Mouse (Mus musculus): ENCODE measurements around the gene Etnk1.
"Not testable (repeated sequence)": the region's sequence is repeated elsewhere in the genome, so short reads cannot be mapped to it uniquely, and the experiment has no call there.

Etnk1 gene

DNA sequence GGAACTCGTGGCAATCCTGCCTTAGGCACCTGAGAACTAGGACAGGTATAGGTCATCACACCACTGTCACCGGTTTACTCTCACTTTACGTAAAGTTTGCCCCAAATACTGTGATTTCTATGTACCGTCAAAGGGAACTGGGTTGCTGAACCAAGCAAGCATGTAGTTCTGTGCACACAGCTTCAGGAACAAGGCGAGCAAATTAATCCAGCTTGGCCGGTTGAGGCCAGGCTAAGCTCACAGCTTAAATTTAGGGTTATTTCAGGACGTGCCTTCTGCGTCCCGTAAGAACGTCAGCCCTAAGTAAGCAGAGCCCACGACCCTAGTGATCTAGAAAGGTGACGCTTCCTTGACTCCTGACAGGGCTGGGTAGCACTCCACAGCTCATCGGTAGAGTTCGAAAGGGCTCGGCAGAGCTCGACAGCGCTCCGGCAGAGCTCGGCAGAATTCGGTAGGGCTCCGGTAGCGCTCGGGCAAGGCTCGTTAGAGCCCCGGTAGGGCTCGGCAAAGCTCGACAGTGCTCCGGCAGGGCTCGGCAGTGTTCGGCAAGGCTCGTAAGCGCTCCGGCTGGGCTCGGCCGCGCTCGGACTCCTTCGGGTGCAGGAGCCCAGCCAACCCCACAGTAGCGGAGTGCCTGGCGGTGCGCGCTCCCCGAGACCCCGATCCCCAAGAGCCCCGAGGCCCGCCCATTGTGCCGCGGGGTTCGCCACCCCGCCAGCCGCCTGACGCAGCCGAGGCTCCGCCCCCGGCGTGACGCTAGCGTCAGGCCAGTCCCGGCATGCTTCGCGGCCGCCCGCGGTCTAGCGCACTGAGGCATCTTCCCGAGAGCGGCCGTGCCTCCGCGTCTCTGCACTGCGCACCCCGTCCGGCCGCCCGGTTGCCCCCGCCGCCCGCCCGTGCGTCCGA lies at the start of gene Etnk1:
Etnk1 (plus strand) TSS at position 770 of the 906 bp plus-strand sequence.
- in situ Hi-C loops (cut with MboI, MseI): no loop called here

DNA sequence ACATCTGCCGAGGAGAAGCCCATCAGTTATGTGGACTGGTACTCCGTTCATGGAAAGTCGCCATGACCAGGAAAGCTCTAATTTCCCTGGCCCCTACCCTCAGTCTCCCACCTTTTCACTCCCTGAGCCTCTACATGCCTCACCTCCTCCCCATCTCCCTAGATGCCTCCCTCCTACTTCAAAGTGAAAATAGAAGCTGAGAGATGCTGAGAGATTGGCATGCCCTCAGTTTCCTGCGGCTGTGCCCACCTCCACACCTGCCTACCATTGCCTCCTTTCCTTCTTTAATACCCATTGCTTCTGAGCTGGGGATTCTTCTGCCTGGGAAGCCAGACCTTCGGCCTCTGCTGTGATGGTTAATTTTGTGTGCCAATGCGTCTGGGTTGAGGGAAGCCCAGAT lies 47.7 kb upstream of the Etnk1 start:
- in situ Hi-C loops (cut with MboI, MseI): loop anchor here (5.0 to 25.0 kb wide), 2 partner anchors 43 to 732 kb away; partner anchors contain the start of genes Golt1b (in 1 of the 2) and Recql (in 1 of the 2)

DNA sequence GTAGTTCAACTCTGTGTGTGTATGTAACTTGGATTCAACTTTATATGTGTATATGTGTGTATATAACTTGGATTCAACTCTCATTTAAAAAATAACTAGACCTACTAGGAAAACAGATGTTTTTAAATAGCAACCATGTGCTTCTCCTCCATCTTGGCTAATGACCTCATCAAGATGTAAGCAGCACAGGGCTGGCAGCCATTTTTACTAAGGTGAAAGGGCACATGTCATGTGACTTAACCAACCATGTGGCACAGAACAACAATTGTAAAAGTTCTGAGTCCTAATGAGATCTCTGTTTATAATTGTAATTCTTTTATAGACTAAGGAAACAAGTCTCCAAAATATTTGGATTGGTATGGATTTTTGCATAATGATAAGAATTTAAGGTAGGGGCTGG lies 41.3 kb upstream of the Etnk1 start:
- in situ Hi-C loops (cut with MboI, MseI): no loop called here

- in situ Hi-C loops (cut with MboI, MseI): no loop called here
Measured at GRCm38 (mm10) chr6:143129466-143129865, 37.6 kb upstream of the Etnk1 start.

DNA sequence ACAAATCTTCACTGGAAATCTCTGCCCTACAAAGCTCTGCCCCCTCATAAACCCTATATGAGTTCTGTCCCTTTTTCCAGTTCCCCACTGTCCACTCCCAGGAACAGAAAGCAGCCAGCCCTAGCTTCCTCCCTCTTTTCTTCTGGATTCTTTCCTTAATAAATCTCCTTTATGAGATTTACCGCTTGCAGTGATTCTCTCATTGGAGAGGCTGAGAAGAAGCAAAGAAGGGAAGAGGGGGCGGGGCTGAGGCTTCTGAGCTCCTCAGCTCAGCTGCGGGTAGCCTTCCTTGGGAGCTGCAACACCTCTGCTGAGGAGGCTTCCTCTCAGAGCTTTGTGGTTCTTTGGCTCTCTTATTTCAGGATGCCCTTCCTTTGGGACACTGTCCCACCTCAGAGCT lies 37.1 kb upstream of the Etnk1 start:
- in situ Hi-C loops (cut with MboI, MseI): no loop called here

- in situ Hi-C loops (cut with MboI, MseI): no loop called here
Measured at GRCm38 (mm10) chr6:143130411-143130810, 36.6 kb upstream of the Etnk1 start.

- in situ Hi-C loops (cut with MboI, MseI): no loop called here
Measured at GRCm38 (mm10) chr6:143131895-143132652, 34.9 kb upstream of the Etnk1 start.

GRCm38 (mm10) chr6:143133150-143133549 lies 33.9 kb upstream of the Etnk1 start:
- in situ Hi-C loops (cut with MboI, MseI): no loop called here

GRCm38 (mm10) chr6:143135097-143135496 lies 31.9 kb upstream of the Etnk1 start:
- in situ Hi-C loops (cut with MboI, MseI): no loop called here

DNA sequence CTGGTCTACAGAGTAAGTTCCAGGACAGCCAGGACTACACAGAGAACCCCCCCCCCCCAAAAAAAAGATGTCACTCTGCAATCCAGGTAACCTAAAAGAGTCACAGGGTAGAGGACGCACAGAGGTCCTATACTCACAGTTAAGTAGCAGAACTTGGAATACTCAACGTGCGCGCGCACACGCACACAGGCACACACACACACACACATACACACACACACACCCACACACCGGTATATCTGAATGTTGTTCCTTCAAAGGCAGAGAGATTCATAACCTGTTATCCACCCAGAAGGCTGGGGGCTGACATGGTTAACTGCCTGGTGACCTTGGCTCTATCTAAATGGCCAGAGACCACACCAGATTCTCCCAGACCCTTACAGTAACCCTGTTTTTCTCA lies 30.3 kb upstream of the Etnk1 start:
- in situ Hi-C loops (cut with MboI, MseI): no loop called here

GRCm38 (mm10) chr6:143137341-143137740 lies 29.7 kb upstream of the Etnk1 start:
- in situ Hi-C loops (cut with MboI, MseI): no loop called here

- in situ Hi-C loops (cut with MboI, MseI): no loop called here
Measured at GRCm38 (mm10) chr6:143139417-143139816, 27.6 kb upstream of the Etnk1 start.

DNA sequence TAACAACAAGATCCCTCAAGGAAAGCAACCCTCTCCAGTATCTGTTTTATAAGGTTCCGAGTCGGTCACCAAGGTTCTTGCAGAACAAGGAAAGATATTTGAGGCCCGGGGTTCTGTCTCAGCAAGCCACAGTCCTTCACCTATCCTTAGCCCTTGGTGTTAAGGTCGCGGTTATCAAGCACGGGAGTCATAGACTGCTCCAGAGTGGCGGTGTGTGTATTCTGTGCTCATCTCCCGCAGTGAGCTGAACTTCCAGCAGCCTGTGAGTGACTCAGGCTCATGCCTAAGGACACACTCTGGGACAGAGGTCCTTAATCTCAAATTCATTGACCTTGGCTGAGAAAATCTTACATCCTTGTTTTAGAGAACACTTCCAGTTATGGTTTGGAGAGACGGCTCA lies 26.1 kb upstream of the Etnk1 start:
- in situ Hi-C loops (cut with MboI, MseI): no loop called here

GRCm38 (mm10) chr6:143141624-143142592 lies 25.1 kb upstream of the Etnk1 start:
- in situ Hi-C loops (cut with MboI, MseI): not testable (repeated sequence)

GRCm38 (mm10) chr6:143142861-143143260 lies 24.2 kb upstream of the Etnk1 start:
- in situ Hi-C loops (cut with MboI, MseI): no loop called here

- in situ Hi-C loops (cut with MboI, MseI): no loop called here
Measured at GRCm38 (mm10) chr6:143143321-143143720, 23.7 kb upstream of the Etnk1 start.

GRCm38 (mm10) chr6:143143775-143144273 lies 23.2 kb upstream of the Etnk1 start:
- in situ Hi-C loops (cut with MboI, MseI): no loop called here

DNA sequence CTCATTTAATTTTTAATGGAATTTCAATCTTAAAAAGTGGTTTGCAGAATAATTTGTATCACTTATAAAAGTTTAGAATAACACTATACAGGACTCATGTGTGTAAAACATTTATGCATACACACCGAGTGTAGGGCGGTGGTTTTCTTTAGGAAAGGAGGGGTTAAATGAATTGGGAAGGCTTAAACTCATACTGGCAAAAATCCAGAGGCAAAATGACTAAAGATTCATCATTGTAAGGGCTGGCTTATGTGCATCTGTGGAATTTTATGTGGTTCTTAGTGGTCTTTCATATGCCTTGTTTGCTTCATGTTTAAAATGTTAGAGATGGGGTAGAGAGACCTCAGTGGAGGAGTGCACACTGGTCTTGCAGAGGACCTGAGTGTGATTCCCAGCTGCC lies 22.5 kb upstream of the Etnk1 start:
- in situ Hi-C loops (cut with MboI, MseI): no loop called here

- in situ Hi-C loops (cut with MboI, MseI): no loop called here
Measured at GRCm38 (mm10) chr6:143145051-143145450, 22.0 kb upstream of the Etnk1 start.

- in situ Hi-C loops (cut with MboI, MseI): no loop called here
Measured at GRCm38 (mm10) chr6:143146756-143147155, 20.3 kb upstream of the Etnk1 start.

DNA sequence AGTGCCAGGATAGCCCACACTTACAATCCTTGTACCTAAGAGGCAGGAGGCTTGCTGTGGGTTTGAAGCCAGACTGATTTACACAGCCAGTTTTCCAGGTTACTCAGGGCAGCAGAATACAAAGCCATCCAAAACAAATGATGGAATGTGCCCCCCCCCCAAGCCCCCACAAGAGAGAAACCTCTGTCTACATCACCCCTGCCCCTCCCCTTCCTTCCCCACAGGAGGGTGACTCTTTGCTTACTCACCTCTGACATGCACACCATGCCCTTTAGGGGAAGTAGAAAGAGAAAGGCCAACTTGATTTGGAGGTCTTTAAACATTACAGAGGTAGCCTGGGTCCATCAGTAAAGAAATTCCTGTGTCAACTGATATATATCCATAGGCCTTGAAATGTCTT lies 18.2 kb upstream of the Etnk1 start:
- in situ Hi-C loops (cut with MboI, MseI): no loop called here

Measured in T-helper 17 cell (primary cell).